Mouse (Mus musculus): ENCODE data around the gene Satb2. TPM values are rescaled to one million over a fixed set of nuclear protein-coding genes. Genes with fewer than 3 reads are reported as not detected.
A peak's percentile ranks its signal among the peaks of the same experiment; 100 is the strongest.

Satb2 gene
- polyA plus RNA-seq, 1 experiment from 2014 or later = 2.0 TPM

DNA sequence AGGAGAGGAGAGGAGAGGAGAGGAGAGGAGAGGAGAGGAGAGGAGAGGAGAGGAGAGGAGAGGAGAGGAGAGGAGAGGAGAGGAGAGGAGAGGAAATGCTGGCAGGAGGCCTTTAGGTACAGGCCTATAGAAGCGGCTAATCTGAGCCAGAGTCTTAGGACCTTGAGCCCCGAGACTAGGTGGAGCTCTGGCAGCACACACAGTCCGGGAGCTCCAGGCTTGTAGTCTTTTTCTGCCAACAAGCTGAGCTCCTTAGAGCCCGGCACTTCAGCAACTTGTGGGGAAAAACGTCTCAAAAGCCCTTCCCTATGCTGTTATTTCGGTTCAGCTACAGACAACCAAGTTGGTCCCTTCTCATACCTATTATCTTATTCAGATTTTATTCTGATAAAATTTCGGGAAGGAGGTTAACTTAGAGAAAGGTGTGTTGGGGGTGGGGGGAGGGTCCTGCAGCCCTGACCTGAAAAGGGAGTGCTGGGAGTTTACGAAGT, 4.7 kb upstream of the Satb2 start:
- H3K9me3 ChIP-seq (ENCODE audit: control insufficient read depth, low read length) = no peaks in the 10 kb centered on the region
- no peak overlapping the region for H3K27ac ChIP-seq (ENCODE audit: low read depth, low read length)
- no peak overlapping the region for H3K9ac ChIP-seq (ENCODE audit: low read depth, low read length)
- no peak overlapping the region for H3K4me2 ChIP-seq (replicated peaks; ENCODE audit: low read depth, low read length)
- WGBS = 2% methylated on average over 8 of the region's 8 CpGs
- H3K36me3 ChIP-seq (ENCODE audit: control insufficient read depth, insufficient read depth, low read length) = no peaks in the 10 kb centered on the region
- H3K27me3 ChIP-seq (ENCODE audit: control insufficient read depth, insufficient read depth, low read length) = peaks cover 69% of the 10 kb centered on the region
- DNase-seq (ENCODE audit: low spot score) (peak; percentile 34), ATAC-seq (ENCODE audit: low FRiP score) (no peak)
- no peak overlapping the region for H3K4me3 ChIP-seq (ENCODE audit: low read depth, low read length)
- H3K4me1 ChIP-seq (replicated peaks; ENCODE audit: control insufficient read depth, insufficient read depth, low read length) = 0 out of 2 replicates have a peak, but pooled peaks cover 2% of the 10 kb centered on the region

- DNase-seq (ENCODE audit: low spot score) = no peak
Observed at GRCm38 (mm10) chr1:56982631-56983030, 4.2 kb upstream of the Satb2 start.

GRCm38 (mm10) chr1:56981947-56982555, 3.6 kb upstream of the Satb2 start:
- WGBS = 3% methylated on average over 11 of the region's 11 CpGs
- no peaks in the 10 kb centered on the region for H3K9me3 ChIP-seq (ENCODE audit: control insufficient read depth, low read length)
- H3K4me3 ChIP-seq (ENCODE audit: low read depth, low read length) = no peak overlapping the region
- ATAC-seq (ENCODE audit: low FRiP score) (no peak), DNase-seq (ENCODE audit: low spot score) (peak; percentile 52)
- H3K27ac ChIP-seq (ENCODE audit: low read depth, low read length) = no peak overlapping the region
- peaks cover 80% of the 10 kb centered on the region for H3K27me3 ChIP-seq (ENCODE audit: control insufficient read depth, insufficient read depth, low read length)
- H3K4me1 ChIP-seq (replicated peaks; ENCODE audit: control insufficient read depth, insufficient read depth, low read length) = 0 out of 2 replicates have a peak, but pooled peaks cover 2% of the 10 kb centered on the region
- no peak overlapping the region for H3K4me2 ChIP-seq (replicated peaks; ENCODE audit: low read depth, low read length)
- H3K9ac ChIP-seq (ENCODE audit: low read depth, low read length) = no peak overlapping the region
- H3K36me3 ChIP-seq (ENCODE audit: control insufficient read depth, insufficient read depth, low read length) = no peaks in the 10 kb centered on the region

More at GRCm38 (mm10) chr1:56982631-56983030, 4.2 kb upstream of the Satb2 start:
- H3K4me2 ChIP-seq (replicated peaks; ENCODE audit: low read depth, low read length) = no peak overlapping the region
- H3K36me3 ChIP-seq (ENCODE audit: control insufficient read depth, insufficient read depth, low read length) = no peaks in the 10 kb centered on the region
- no peak overlapping the region for H3K27ac ChIP-seq (ENCODE audit: low read depth, low read length)
- no peak overlapping the region for H3K9ac ChIP-seq (ENCODE audit: low read depth, low read length)
- 0 out of 2 replicates have a peak, but pooled peaks cover 2% of the 10 kb centered on the region for H3K4me1 ChIP-seq (replicated peaks; ENCODE audit: control insufficient read depth, insufficient read depth, low read length)
- 0% methylated on average over 8 of the region's 8 CpGs for WGBS
- H3K9me3 ChIP-seq (ENCODE audit: control insufficient read depth, low read length) = no peaks in the 10 kb centered on the region
- peaks cover 74% of the 10 kb centered on the region for H3K27me3 ChIP-seq (ENCODE audit: control insufficient read depth, insufficient read depth, low read length)
- ATAC-seq (ENCODE audit: low FRiP score) = no peak
- no peak overlapping the region for H3K4me3 ChIP-seq (ENCODE audit: low read depth, low read length)

DNA sequence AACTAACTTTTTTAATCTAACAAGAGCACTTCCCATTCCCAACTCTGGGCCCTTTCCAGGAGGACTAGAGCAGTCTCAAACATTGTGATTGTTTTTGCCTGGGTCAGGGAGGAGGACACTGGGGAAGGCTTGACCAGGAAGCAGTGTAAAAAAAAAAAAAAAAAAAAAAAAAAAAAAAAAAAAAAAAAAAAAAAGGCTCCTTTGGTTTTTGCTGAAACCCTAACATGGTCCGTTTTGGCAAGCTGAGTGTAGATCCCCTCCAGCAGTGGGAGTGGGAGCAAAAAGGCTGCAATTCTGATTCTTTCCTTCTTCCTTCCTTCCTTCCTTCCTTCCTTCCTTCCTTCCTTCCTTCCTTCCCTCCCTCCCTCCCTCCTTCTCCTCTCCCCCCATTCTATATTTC, 3.1 kb upstream of the Satb2 start:
- 0% methylated on average over 1 of the region's 1 CpGs for WGBS
- Histone ChIP-seq H3K9ac (ENCODE audit: low read depth, low read length) (no peak overlapping the region), H3K4me1 (replicated peaks; ENCODE audit: control insufficient read depth, insufficient read depth, low read length) (0 out of 2 replicates have a peak, but pooled peaks cover 2% of the 10 kb centered on the region), H3K27me3 (ENCODE audit: control insufficient read depth, insufficient read depth, low read length) (peaks cover 84% of the 10 kb centered on the region), H3K27ac (ENCODE audit: low read depth, low read length) (no peak overlapping the region), H3K9me3 (ENCODE audit: control insufficient read depth, low read length) (no peaks in the 10 kb centered on the region), H3K4me3 (ENCODE audit: low read depth, low read length) (no peak overlapping the region), H3K36me3 (ENCODE audit: control insufficient read depth, insufficient read depth, low read length) (no peaks in the 10 kb centered on the region), H3K4me2 (replicated peaks; ENCODE audit: low read depth, low read length) (no peak overlapping the region)
- no peak for DNase-seq (ENCODE audit: low spot score)
- ATAC-seq (ENCODE audit: low FRiP score) = no peak

DNA sequence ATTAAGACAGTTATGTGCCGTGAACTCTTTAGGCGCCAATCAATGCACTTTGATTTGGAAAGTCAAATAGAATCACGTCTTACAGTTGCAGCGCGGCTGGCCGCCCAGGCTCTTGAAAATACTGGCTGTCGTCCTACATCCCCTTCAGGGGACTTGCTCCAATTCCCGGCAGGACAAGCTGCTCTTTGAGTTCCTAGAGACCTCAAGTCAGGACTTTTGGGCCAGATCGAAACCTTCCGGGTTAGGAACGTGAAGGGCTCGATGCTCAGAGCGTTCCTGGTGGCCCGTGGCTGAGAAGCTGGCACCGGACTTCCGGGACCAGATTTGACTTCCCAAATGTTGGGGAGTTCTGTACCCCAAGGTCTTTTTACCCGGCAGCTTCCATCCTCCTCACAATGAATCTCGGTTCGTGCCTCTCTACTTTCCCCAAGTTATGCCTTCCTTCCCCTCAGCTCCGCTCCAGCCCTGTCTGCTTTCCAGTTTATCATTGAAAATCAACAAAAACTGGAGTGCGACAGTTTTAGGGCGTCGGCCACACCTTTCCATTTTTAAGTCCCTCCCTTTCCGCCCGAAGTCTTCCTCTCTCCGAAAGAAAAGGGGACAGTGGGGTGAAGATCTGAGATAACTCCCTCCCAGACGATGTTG, 2.3 kb upstream of the Satb2 start:
- 1% methylated on average over 27 of the region's 27 CpGs for whole genome bisulfite sequencing
- Histone ChIP-seq H3K4me1 (replicated peaks; ENCODE audit: control insufficient read depth, insufficient read depth, low read length) (0 out of 2 replicates have a peak, but pooled peaks cover 2% of the 10 kb centered on the region), H3K9me3 (ENCODE audit: control insufficient read depth, low read length) (no peaks in the 10 kb centered on the region), H3K27ac (ENCODE audit: low read depth, low read length) (no peak overlapping the region), H3K4me2 (replicated peaks; ENCODE audit: low read depth, low read length) (no peak overlapping the region), H3K4me3 (ENCODE audit: low read depth, low read length) (0 out of 2 replicates have a peak overlapping the region, but pooled peaks have one; percentile 8), H3K36me3 (ENCODE audit: control insufficient read depth, insufficient read depth, low read length) (no peaks in the 10 kb centered on the region), H3K9ac (ENCODE audit: low read depth, low read length) (no peak overlapping the region), H3K27me3 (ENCODE audit: control insufficient read depth, insufficient read depth, low read length) (peaks cover 88% of the 10 kb centered on the region)
- no peak for ATAC-seq (ENCODE audit: low FRiP score)
- DNase-seq (ENCODE audit: low spot score) = peak; percentile 66

GRCm38 (mm10) chr1:56979531-56980395, 1.3 kb upstream of the Satb2 start:
- no peak overlapping the region for H3K4me2 ChIP-seq (replicated peaks; ENCODE audit: low read depth, low read length)
- 4% methylated on average over 7 of the region's 7 CpGs for WGBS
- H3K27ac ChIP-seq (ENCODE audit: low read depth, low read length) = no peak overlapping the region
- 0 out of 2 replicates have a peak, but pooled peaks cover 2% of the 10 kb centered on the region for H3K4me1 ChIP-seq (replicated peaks; ENCODE audit: control insufficient read depth, insufficient read depth, low read length)
- no peak overlapping the region for H3K4me3 ChIP-seq (ENCODE audit: low read depth, low read length)
- DNase-seq (ENCODE audit: low spot score) = peak; percentile 62
- ATAC-seq (ENCODE audit: low FRiP score) = no peak
- no peaks in the 10 kb centered on the region for H3K36me3 ChIP-seq (ENCODE audit: control insufficient read depth, insufficient read depth, low read length)
- no peaks in the 10 kb centered on the region for H3K9me3 ChIP-seq (ENCODE audit: control insufficient read depth, low read length)
- peaks cover 85% of the 10 kb centered on the region for H3K27me3 ChIP-seq (ENCODE audit: control insufficient read depth, insufficient read depth, low read length)
- no peak overlapping the region for H3K9ac ChIP-seq (ENCODE audit: low read depth, low read length)

- DNase-seq (ENCODE audit: low spot score) (peak; percentile 86), ATAC-seq (ENCODE audit: low FRiP score) (0 out of 2 replicates have a peak, but pooled peaks have one; percentile 28)
- H3K4me2 ChIP-seq (replicated peaks; ENCODE audit: low read depth, low read length) = peak overlapping the region; percentile 24
- peaks cover 64% of the 10 kb centered on the region for H3K27me3 ChIP-seq (ENCODE audit: control insufficient read depth, insufficient read depth, low read length)
- no peaks in the 10 kb centered on the region for H3K36me3 ChIP-seq (ENCODE audit: control insufficient read depth, insufficient read depth, low read length)
- WGBS = under 1% methylated on average over 45 of the region's 45 CpGs
- H3K9ac ChIP-seq (ENCODE audit: low read depth, low read length) = no peak overlapping the region
- H3K27ac ChIP-seq (ENCODE audit: low read depth, low read length) = no peak overlapping the region
- H3K4me1 ChIP-seq (replicated peaks; ENCODE audit: control insufficient read depth, insufficient read depth, low read length) = 0 out of 2 replicates have a peak, but pooled peaks cover 2% of the 10 kb centered on the region
- H3K4me3 ChIP-seq (ENCODE audit: low read depth, low read length) = peak overlapping the region; percentile 20
- H3K9me3 ChIP-seq (ENCODE audit: control insufficient read depth, low read length) = no peaks in the 10 kb centered on the region
Observed at GRCm38 (mm10) chr1:56977201-56978100, 999 bp downstream of the Satb2 start.

GRCm38 (mm10) chr1:56976825-56977104, 1.7 kb downstream of the Satb2 start:
- peak overlapping the region; percentile 24; the same call in 1 of the 2 replicates for H3K4me2 ChIP-seq (replicated peaks; ENCODE audit: low read depth, low read length)
- H3K9ac ChIP-seq (ENCODE audit: low read depth, low read length) = no peak overlapping the region
- peak overlapping the region; percentile 20; the same call in 1 of the 2 replicates for H3K4me3 ChIP-seq (ENCODE audit: low read depth, low read length)
- under 1% methylated on average over 11 of the region's 11 CpGs for WGBS
- H3K9me3 ChIP-seq (ENCODE audit: control insufficient read depth, low read length) = no peaks in the 10 kb centered on the region
- H3K27ac ChIP-seq (ENCODE audit: low read depth, low read length) = no peak overlapping the region
- ATAC-seq (ENCODE audit: low FRiP score) (no peak), DNase-seq (ENCODE audit: low spot score) (no peak)
- no peaks in the 10 kb centered on the region for H3K36me3 ChIP-seq (ENCODE audit: control insufficient read depth, insufficient read depth, low read length)
- peaks cover 57% of the 10 kb centered on the region for H3K27me3 ChIP-seq (ENCODE audit: control insufficient read depth, insufficient read depth, low read length)
- H3K4me1 ChIP-seq (replicated peaks; ENCODE audit: control insufficient read depth, insufficient read depth, low read length) = 0 out of 2 replicates have a peak, but pooled peaks cover 2% of the 10 kb centered on the region

All from hindbrain, embryonic 11.5 days (tissue).